Mouse (Mus musculus): Measurements from ENCODE around the gene Vps35l. TPM values are rescaled to one million over a fixed set of nuclear protein-coding genes. Genes with fewer than 3 reads are reported as not detected.

Gene Vps35l
- total RNA-seq, 2 experiments from 2014 or later: 28.2 TPM

GRCm38 (mm10) chr7:118850676-118851290 lies 110.8 kb downstream of the Vps35l start:
- DNase-seq: peak; percentile 45 to 66
- intact Hi-C loops (cut with DNase I): loop anchor here (5.0 kb wide), 1 partner anchor 83 kb away; no protein-coding TSS in a partner anchor

- intact Hi-C loops (cut with DNase I): loop anchor here (5.0 kb wide), 1 partner anchor 84 kb away; no protein-coding TSS in a partner anchor
- DNase-seq: peak in 1 of 2 experiments; percentile 31
Observed at GRCm38 (mm10) chr7:118851571-118851970, 111.5 kb downstream of the Vps35l start.

GRCm38 (mm10) chr7:118852611-118853010 lies 112.6 kb downstream of the Vps35l start:
- DNase-seq: no peak
- intact Hi-C loops (cut with DNase I): loop anchor here (5.0 kb wide), 1 partner anchor 85 kb away; no protein-coding TSS in a partner anchor

GRCm38 (mm10) chr7:118854606-118855005 lies 114.6 kb downstream of the Vps35l start:
- DNase-seq: no peak

GRCm38 (mm10) chr7:118855171-118855876 lies 115.3 kb downstream of the Vps35l start, which contains the start of gene Iqck:
TSS of gene Iqck (plus strand) at chr7:118855752.
- intact Hi-C loops (cut with DNase I): loop anchor here (1.0 to 5.0 kb wide), 2 partner anchors 72 to 140 kb away; partner anchors contain the start of gene Gprc5b

More at GRCm38 (mm10) chr7:118854606-118855005, 114.6 kb downstream of the Vps35l start:
- intact Hi-C loops (cut with DNase I): loop anchor here (1.0 to 5.0 kb wide), 3 partner anchors 73 to 141 kb away; partner anchors contain the start of gene Gprc5b

GRCm38 (mm10) chr7:118855877-118856304 lies 115.9 kb downstream of the Vps35l start, which contains the start of gene Knop1:
TSS of gene Knop1 (minus strand) at chr7:118856254.
- intact Hi-C loops (cut with DNase I): loop anchor here (1.0 to 5.0 kb wide), 2 partner anchors 71 to 139 kb away; partner anchors contain the start of gene Gprc5b
- DNase-seq: no peak

More at GRCm38 (mm10) chr7:118855171-118855876, 115.3 kb downstream of the Vps35l start, which contains the start of gene Iqck:
- peak; percentile 91 to 95 for DNase-seq

GRCm38 (mm10) chr7:118858640-118859039 lies 118.6 kb downstream of the Vps35l start:
- intact Hi-C loops (cut with DNase I): loop anchor here (5.0 kb wide), 1 partner anchor 69 kb away; no protein-coding TSS in a partner anchor
- DNase-seq: no peak

GRCm38 (mm10) chr7:118865362-118865761 lies 125.3 kb downstream of the Vps35l start:
- DNase-seq: no peak
- intact Hi-C loops (cut with DNase I): no loop called here

GRCm38 (mm10) chr7:118879466-118880029 lies 139.5 kb downstream of the Vps35l start:
- intact Hi-C loops (cut with DNase I): no loop called here

GRCm38 (mm10) chr7:118883957-118884356 lies 143.9 kb downstream of the Vps35l start:
- intact Hi-C loops (cut with DNase I): no loop called here
- no peak for DNase-seq

More at GRCm38 (mm10) chr7:118879466-118880029, 139.5 kb downstream of the Vps35l start:
- DNase-seq: no peak

- no peak for DNase-seq
- intact Hi-C loops (cut with DNase I): no loop called here
Observed at GRCm38 (mm10) chr7:118884969-118885368, 144.9 kb downstream of the Vps35l start.

- intact Hi-C loops (cut with DNase I): no loop called here
- DNase-seq: no peak
Observed at GRCm38 (mm10) chr7:118887303-118888055, 147.5 kb downstream of the Vps35l start.

- DNase-seq: peak in 1 of 2 experiments; percentile 7
- intact Hi-C loops (cut with DNase I): no loop called here
Observed at GRCm38 (mm10) chr7:118889046-118889680, 149.1 kb downstream of the Vps35l start.

Other genes with a start within 250 kb of the Vps35l start
- gene Itpripl2, start 248.3 kb upstream of the Vps35l start, total RNA-seq (2021): 10 to 100 TPM; 36.5 to 37.6 TPM
- 100 to 1,000 TPM in 1 of 2 experiments, 10 to 100 TPM in 1; 91.9 to 101 TPM for gene Coq7, start 206.9 kb upstream of the Vps35l start, total RNA-seq (2021)
- gene Tmc7, start 155.5 kb upstream of the Vps35l start, total RNA-seq (2021): 1 to 10 TPM; 8.6 to 9.6 TPM
- gene Tmc5, start 142.9 kb upstream of the Vps35l start, total RNA-seq (2021): under 1 TPM; 0.80 to 0.81 TPM
- gene Gde1, start 34.4 kb upstream of the Vps35l start, total RNA-seq (2021): 10 to 100 TPM; 25.9 to 28.2 TPM
- gene Ccp110, start 27.7 kb upstream of the Vps35l start, total RNA-seq (2021): 1 to 10 TPM; 3.2 to 3.4 TPM
- gene Iqck, start 115.5 kb downstream of the Vps35l start, total RNA-seq (2021): under 1 TPM; 0.27 to 0.60 TPM
- gene Knop1, start 116.0 kb downstream of the Vps35l start, total RNA-seq (2021): 10 to 100 TPM; 16.9 to 18.4 TPM